Mouse (Mus musculus): ENCODE measurements around the gene Epb41l1.
A peak's percentile ranks its signal among the peaks of the same experiment; 100 is the strongest.

DNA sequence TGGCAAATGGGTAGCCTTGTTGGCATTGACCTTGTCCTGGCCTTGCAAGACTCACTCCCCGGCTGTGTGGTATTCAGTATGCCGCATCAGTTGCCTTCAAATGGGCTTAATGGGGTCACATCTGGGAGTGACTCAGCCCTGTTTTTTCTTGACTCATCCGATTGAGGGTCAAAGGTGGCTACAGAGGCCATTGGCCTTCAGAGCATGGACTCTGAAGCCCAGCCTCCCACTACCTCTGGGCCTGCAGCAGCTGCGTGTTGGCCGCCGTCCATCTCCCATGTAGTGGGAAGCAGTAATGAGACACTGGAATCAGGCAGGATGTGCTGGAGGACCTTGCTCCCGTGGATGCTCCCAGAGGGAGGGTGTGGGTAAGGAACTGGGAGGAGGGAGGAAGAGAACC lies 33.1 kb downstream of the Epb41l1 start:
- TF ChIP-seq POLR2A (IDR thresholded peaks at IDR 0.05; ENCODE audit: control insufficient read depth, low read depth, low read length) (peak; percentile 27; the same call in 1 of the 2 replicates), CTCF (IDR thresholded peaks at IDR 0.05; ENCODE audit: control insufficient read depth, insufficient read depth, insufficient replicate concordance, low read depth, low read length) (no peak)
